Mouse (Mus musculus) midbrain, postnatal 0 days (tissue): ENCODE measurements around the gene Psmc3. TPM values are rescaled to one million over a fixed set of nuclear protein-coding genes. Genes with fewer than 3 reads are reported as not detected.

Experiments used
- ATAC-seq: fragments of 200-750 bp; cut with Nextera tagmentation; 2 replicates; pipeline ENCODE4 v1.8.0; 2017; ENCODE audit warnings: moderate number of reproducible peaks, mild to moderate bottlenecking, moderate TSS enrichment, moderate library complexity; ENCODE audit not compliant: low FRiP score
- DNase-seq: peaks from one replicate; pipeline ENCODE4 v3.0.0-alpha.2; 2015; ENCODE audit warnings: low spot score
- H3K27ac ChIP-seq: fragments of 300-500 bp; sonication (generic); 2 replicates; pipeline ENCODE4 v1.5.1; 2014; ENCODE audit warnings: low read depth, mild to moderate bottlenecking, low read length, mixed read lengths
- H3K27me3 ChIP-seq: fragments of 300-500 bp; sonication (generic); 2 replicates; pipeline ENCODE4 v1.6.1; 2014; ENCODE audit warnings: low read length, control low read depth, mixed read lengths; ENCODE audit not compliant: insufficient read depth
- H3K36me3 ChIP-seq: fragments of 300-500 bp; sonication (generic); 2 replicates; pipeline ENCODE4 v1.6.1; 2014; ENCODE audit warnings: low read length, control low read depth, mixed read lengths; ENCODE audit not compliant: insufficient read depth
- H3K4me1 ChIP-seq: fragments of 300-500 bp; sonication (generic); 2 replicates; pipeline ENCODE4 v1.6.1; 2014; ENCODE audit warnings: mild to moderate bottlenecking, control low read depth, antibody characterized with exemption, low read length, mixed read lengths; ENCODE audit not compliant: insufficient read depth
- H3K4me2 ChIP-seq: fragments of 300-500 bp; sonication (generic); 2 replicates; pipeline ENCODE4 v1.6.1; 2014; ENCODE audit warnings: low read depth, mild to moderate bottlenecking, low read length, mixed read lengths; ENCODE audit not compliant: poor library complexity, severe bottlenecking
- H3K4me3 ChIP-seq: fragments of 300-500 bp; sonication (generic); 2 replicates; pipeline ENCODE4 v1.5.1; 2014; ENCODE audit warnings: low read depth, mild to moderate bottlenecking, low read length, moderate library complexity
- H3K9ac ChIP-seq: fragments of 300-500 bp; sonication (generic); replicated peaks from 2 replicates; pipeline ENCODE4 v1.6.1; 2014; ENCODE audit warnings: mild to moderate bottlenecking, low read length, moderate library complexity, mixed read lengths; ENCODE audit not compliant: poor library complexity, severe bottlenecking
- H3K9me3 ChIP-seq: fragments of 300-500 bp; sonication (generic); 2 replicates; pipeline ENCODE4 v1.6.1; 2016; ENCODE audit warnings: low read length, control low read depth
- CTCF ChIP-seq: IDR thresholded peaks from 2 replicates; pipeline ENCODE4 v1.5.1; 2016; ENCODE audit warnings: antibody characterized with exemption, mild to moderate bottlenecking
- WGBS: fragments of 180-500 bp; shearing (Covaris S2); extraction: QIAGEN DNeasy Blood & Tissue Kit; methylation state at CpG from one replicate; pipeline ENCODE4 v1.1.7; 2014; 5-methylcytosine and 5-hydroxymethylcytosine counted together
- polyA plus RNA-seq: library from polyadenylated mRNA; unstranded; fragments of >200 nt; fragmentation: Nextera tagmentation; extraction: Ambion mirVana; gene quantifications from 2 replicates; pipeline ENCODE4 v1.2.1, GENCODE M21; 2015
- total RNA-seq: library from RNA; depleted of rRNA; stranded (reverse); fragments of >200 nt; gene quantifications from 2 replicates; pipeline ENCODE4 v1.2.3, GENCODE M21; 2014

Gene Psmc3
- total and polyA plus RNA-seq, 2 experiments from 2014 or later, result 183 to 245 TPM

DNA sequence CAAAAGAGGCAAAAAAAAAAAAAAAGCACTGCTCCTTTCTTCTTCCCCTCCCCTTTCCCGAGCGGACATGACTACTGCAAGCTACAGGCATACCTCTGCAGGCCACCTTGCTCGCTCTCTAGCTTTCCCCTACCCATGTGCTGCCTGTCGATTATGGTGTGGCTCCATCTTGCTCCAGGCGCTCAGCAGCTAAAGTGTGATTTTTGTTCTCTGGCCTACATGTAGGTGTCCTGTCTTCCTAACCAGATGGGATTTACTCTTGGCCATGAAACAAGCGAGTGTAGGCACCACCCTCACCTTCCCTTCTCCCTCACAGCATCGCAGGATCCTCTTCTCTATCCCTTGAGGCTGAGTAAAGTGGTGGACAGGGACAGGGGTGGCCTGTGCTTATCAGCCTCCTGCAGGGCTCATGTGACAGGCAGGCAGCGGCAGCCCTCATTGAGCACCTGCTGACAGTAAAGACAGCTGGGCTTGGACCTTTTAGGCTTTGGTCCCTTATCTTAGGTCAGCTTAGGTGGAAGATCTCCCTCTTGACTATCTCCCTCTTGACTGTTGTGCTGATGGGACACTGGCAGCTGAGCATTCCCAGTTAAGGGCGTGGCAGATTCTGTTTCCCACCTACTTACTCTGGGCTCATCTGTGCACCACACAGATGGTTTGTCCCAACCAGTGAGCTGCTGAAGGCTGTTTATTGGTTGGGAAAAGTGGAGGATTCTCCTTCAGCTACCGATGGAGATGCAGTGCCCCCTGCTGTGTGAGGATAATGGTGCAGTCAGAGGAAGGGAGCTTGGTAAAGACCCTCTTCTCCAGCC is 6.9 kb downstream of the Psmc3 start:
- no peak overlapping the region for H3K27ac ChIP-seq
- no peaks in the 10 kb centered on the region for H3K4me1 ChIP-seq
- H3K4me2 ChIP-seq, result no peak overlapping the region
- TF ChIP-seq CTCF, result peak; percentile 80
- ATAC-seq (peak; percentile 13; the same call in 1 of the 2 replicates), DNase-seq (peak; percentile 63)
- no peaks in the 10 kb centered on the region for H3K27me3 ChIP-seq
- H3K9me3 ChIP-seq, result no peaks in the 10 kb centered on the region
- 78% methylated on average over 10 of the region's 10 CpGs for WGBS
- H3K4me3 ChIP-seq, result no peak overlapping the region
- H3K9ac ChIP-seq, result no peak overlapping the region
- H3K36me3 ChIP-seq, result peaks cover 60% of the 10 kb centered on the region

DNA sequence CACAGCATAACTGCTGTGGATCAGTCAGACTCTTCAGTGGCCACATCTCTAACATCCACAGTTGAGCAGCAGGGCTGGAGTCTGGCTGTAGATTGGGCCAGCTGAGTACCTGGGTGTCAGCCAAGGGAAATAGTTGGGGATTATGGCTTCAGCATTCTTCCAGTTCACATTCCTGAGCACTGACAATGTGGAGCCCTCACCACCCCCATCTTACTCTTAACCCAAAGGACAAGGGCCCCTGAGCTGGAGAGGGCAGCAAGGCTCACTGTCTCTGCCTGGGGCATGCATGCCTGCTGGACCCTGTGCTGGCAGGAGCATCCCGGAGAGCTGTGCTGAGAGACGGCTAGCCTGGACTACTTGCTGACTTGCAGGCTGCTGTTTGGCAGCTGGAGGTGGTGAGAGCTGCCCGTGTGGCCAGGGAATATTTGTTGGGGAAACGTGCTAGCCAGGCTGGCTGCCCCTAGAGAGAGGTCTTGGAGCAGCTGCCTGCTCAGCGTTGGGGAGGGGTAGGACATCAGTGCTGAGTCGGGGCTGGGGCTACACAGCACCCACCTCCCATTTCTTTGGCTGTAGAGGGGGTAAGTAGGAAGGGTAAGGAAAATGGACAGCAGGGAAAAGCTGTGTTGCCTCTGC is 8.2 kb downstream of the Psmc3 start:
- DNase-seq, result no peak
- Histone ChIP-seq H3K4me2 (no peak overlapping the region), H3K4me3 (no peak overlapping the region), H3K4me1 (no peaks in the 10 kb centered on the region), H3K27me3 (no peaks in the 10 kb centered on the region), H3K36me3 (peaks cover 52% of the 10 kb centered on the region), H3K9ac (no peak overlapping the region), H3K27ac (no peak overlapping the region), H3K9me3 (no peaks in the 10 kb centered on the region)
- ATAC-seq, result no peak
- 76% methylated on average over 6 of the region's 6 CpGs for WGBS
- no peak for TF ChIP-seq CTCF

GRCm38 (mm10) chr2:91062779-91063606 is 9.2 kb downstream of the Psmc3 start:
- H3K4me1 ChIP-seq, result no peaks in the 10 kb centered on the region
- ATAC-seq (no peak), DNase-seq (no peak)

GRCm38 (mm10) chr2:91064211-91064610 is 10.4 kb downstream of the Psmc3 start:
- no peak for DNase-seq
- no peak overlapping the region for H3K9ac ChIP-seq
- H3K9me3 ChIP-seq, result no peaks in the 10 kb centered on the region
- no peak overlapping the region for H3K27ac ChIP-seq
- peaks cover 32% of the 10 kb centered on the region for H3K36me3 ChIP-seq
- no peaks in the 10 kb centered on the region for H3K27me3 ChIP-seq
- H3K4me2 ChIP-seq, result no peak overlapping the region
- H3K4me3 ChIP-seq, result no peak overlapping the region
- 91% methylated on average over 6 of the region's 6 CpGs for WGBS
- no peak for ATAC-seq
- peak; percentile 17; the same call in 1 of the 2 replicates for TF ChIP-seq CTCF
- peaks cover 10% of the 10 kb centered on the region for H3K4me1 ChIP-seq

More at GRCm38 (mm10) chr2:91062779-91063606, 9.2 kb downstream of the Psmc3 start:
- Histone ChIP-seq H3K27ac (no peak overlapping the region), H3K27me3 (no peaks in the 10 kb centered on the region), H3K36me3 (peaks cover 43% of the 10 kb centered on the region), H3K4me2 (no peak overlapping the region), H3K9ac (no peak overlapping the region), H3K9me3 (no peaks in the 10 kb centered on the region), H3K4me3 (no peak overlapping the region)
- no peak for TF ChIP-seq CTCF
- WGBS, result 89% methylated on average over 16 of the region's 16 CpGs

- ATAC-seq (no peak), DNase-seq (peak; percentile 78)
- Histone ChIP-seq H3K4me1 (peaks cover 11% of the 10 kb centered on the region), H3K9ac (no peak overlapping the region), H3K4me2 (no peak overlapping the region), H3K36me3 (peaks cover 32% of the 10 kb centered on the region), H3K27ac (no peak overlapping the region), H3K27me3 (no peaks in the 10 kb centered on the region), H3K9me3 (no peaks in the 10 kb centered on the region), H3K4me3 (no peak overlapping the region)
- WGBS, result 61% methylated on average over 3 of the region's 3 CpGs
- TF ChIP-seq CTCF, result peak; percentile 72
Observed at GRCm38 (mm10) chr2:91065544-91065943, 11.7 kb downstream of the Psmc3 start.
